Mouse (Mus musculus): ENCODE measurements around the gene Gm49776. TPM values are rescaled to one million over a fixed set of nuclear protein-coding genes. Genes with fewer than 3 reads are reported as not detected.
"Not testable (repeated sequence)": the region's sequence is repeated elsewhere in the genome, so short reads cannot be mapped to it uniquely, and the experiment has no call there.

Gm49776 gene
- 0.59 and 3.0 TPM in 2 replicates for polyA plus RNA-seq (2015; fragmentation: Nextera tagmentation; extraction: Ambion mirVana)

- Histone ChIP-seq H3K4me1 (no peaks in the 10 kb centered on the region), H3K9ac (no peak within 1 kb of the TSS), H3K9me3 (no peaks in the 10 kb centered on the region), H3K27ac (no peak within 1 kb of the TSS), H3K27me3 (no peaks in the 10 kb centered on the region), H3K36me3 (peaks cover 94% of the 10 kb centered on the region), H3K4me2 (no peak within 1 kb of the TSS), H3K4me3 (no peak within 1 kb of the TSS)
- ATAC-seq (ENCODE audit: insufficient number of reproducible peaks, insufficient read depth, low FRiP score, low TSS enrichment, low read depth): no peak
- 97% methylated on average over 2 of the region's 2 CpGs for WGBS
Measured at GRCm38 (mm10) chr16:18258221-18258620, at the start of gene Gm49776. Gm49776 (minus strand) TSS chr16:18258321.

- H3K27ac ChIP-seq: peak overlapping the region; percentile 91
Measured at GRCm38 (mm10) chr16:18289614-18290013, 31.5 kb upstream of the Gm49776 start.

GRCm38 (mm10) chr16:18289067-18289588 lies 31.0 kb upstream of the Gm49776 start, which contains the start of gene Dgcr8:
Dgcr8 (minus strand) TSS chr16:18289246.
- Histone ChIP-seq H3K9ac (peak within 1 kb of the TSS; percentile 95), H3K27ac (peak within 1 kb of the TSS; percentile 91), H3K4me1 (peaks cover 29% of the 10 kb centered on the region), H3K4me3 (peak within 1 kb of the TSS; percentile 93), H3K27me3 (no peaks in the 10 kb centered on the region), H3K36me3 (peaks cover 25% of the 10 kb centered on the region), H3K9me3 (no peaks in the 10 kb centered on the region), H3K4me2 (peak within 1 kb of the TSS; percentile 95)
- peak; percentile 100 for ATAC-seq (ENCODE audit: insufficient number of reproducible peaks, insufficient read depth, low FRiP score, low TSS enrichment, low read depth)
- WGBS: under 1% methylated on average over 63 of the region's 71 CpGs

More at GRCm38 (mm10) chr16:18289614-18290013, 31.5 kb upstream of the Gm49776 start:
- not testable (repeated sequence) for H3K27me3 ChIP-seq; ATAC-seq (ENCODE audit: insufficient number of reproducible peaks, insufficient read depth, low FRiP score, low TSS enrichment, low read depth); H3K9me3 ChIP-seq
- Histone ChIP-seq H3K9ac (peak overlapping the region; percentile 95), H3K4me1 (peaks cover 29% of the 10 kb centered on the region), H3K4me3 (peak overlapping the region; percentile 93), H3K4me2 (peak overlapping the region; percentile 53), H3K36me3 (peaks cover 21% of the 10 kb centered on the region)
- WGBS: 4% methylated on average over 10 of the region's 10 CpGs

- peak overlapping the region; percentile 95 for H3K4me2 ChIP-seq
- H3K9ac ChIP-seq: peak overlapping the region; percentile 95
- peak overlapping the region; percentile 91 for H3K27ac ChIP-seq
- WGBS: under 1% methylated on average over 17 of the region's 31 CpGs
- peak; percentile 77 for ATAC-seq (ENCODE audit: insufficient number of reproducible peaks, insufficient read depth, low FRiP score, low TSS enrichment, low read depth)
- peaks cover 30% of the 10 kb centered on the region for H3K36me3 ChIP-seq
- H3K4me3 ChIP-seq: peak overlapping the region; percentile 93
- H3K27me3 ChIP-seq: no peaks in the 10 kb centered on the region
- no peaks in the 10 kb centered on the region for H3K9me3 ChIP-seq
- H3K4me1 ChIP-seq: peaks cover 29% of the 10 kb centered on the region
Measured at GRCm38 (mm10) chr16:18288581-18289061, 30.5 kb upstream of the Gm49776 start.

GRCm38 (mm10) chr16:18288166-18288565 lies 30.0 kb upstream of the Gm49776 start:
- H3K27me3 ChIP-seq: no peaks in the 10 kb centered on the region
- no peak for ATAC-seq (ENCODE audit: insufficient number of reproducible peaks, insufficient read depth, low FRiP score, low TSS enrichment, low read depth)
- 1% methylated on average over 4 of the region's 4 CpGs for WGBS
- H3K9ac ChIP-seq: peak overlapping the region; percentile 95
- peak overlapping the region; percentile 93 for H3K4me3 ChIP-seq
- peak overlapping the region; percentile 91; the same call in 1 of the 2 replicates for H3K27ac ChIP-seq
- H3K9me3 ChIP-seq: no peaks in the 10 kb centered on the region
- H3K36me3 ChIP-seq: peaks cover 34% of the 10 kb centered on the region
- peaks cover 29% of the 10 kb centered on the region for H3K4me1 ChIP-seq
- H3K4me2 ChIP-seq: peak overlapping the region; percentile 95

- Histone ChIP-seq H3K36me3 (peaks cover 91% of the 10 kb centered on the region), H3K4me2 (no peak overlapping the region), H3K27me3 (no peaks in the 10 kb centered on the region), H3K4me1 (no peaks in the 10 kb centered on the region), H3K9me3 (no peaks in the 10 kb centered on the region), H3K9ac (no peak overlapping the region), H3K27ac (no peak overlapping the region), H3K4me3 (no peak overlapping the region)
- no peak for ATAC-seq (ENCODE audit: insufficient number of reproducible peaks, insufficient read depth, low FRiP score, low TSS enrichment, low read depth)
- 70% methylated on average over 2 of the region's 2 CpGs for WGBS
Measured at GRCm38 (mm10) chr16:18275166-18275565, 17.0 kb upstream of the Gm49776 start.

GRCm38 (mm10) chr16:18268182-18268581 lies 10.1 kb upstream of the Gm49776 start:
- WGBS: 89% methylated on average over 5 of the region's 5 CpGs
- Histone ChIP-seq H3K9ac (no peak overlapping the region), H3K27me3 (no peaks in the 10 kb centered on the region), H3K4me2 (no peak overlapping the region), H3K9me3 (no peaks in the 10 kb centered on the region), H3K4me3 (no peak overlapping the region), H3K4me1 (no peaks in the 10 kb centered on the region), H3K27ac (no peak overlapping the region), H3K36me3 (peaks cover 90% of the 10 kb centered on the region)
- no peak for ATAC-seq (ENCODE audit: insufficient number of reproducible peaks, insufficient read depth, low FRiP score, low TSS enrichment, low read depth)

GRCm38 (mm10) chr16:18265024-18265423 lies 6.9 kb upstream of the Gm49776 start:
- Histone ChIP-seq H3K4me1 (no peaks in the 10 kb centered on the region), H3K9me3 (no peaks in the 10 kb centered on the region), H3K4me2 (no peak overlapping the region), H3K4me3 (no peak overlapping the region), H3K27me3 (no peaks in the 10 kb centered on the region), H3K9ac (no peak overlapping the region), H3K36me3 (peaks cover 90% of the 10 kb centered on the region), H3K27ac (no peak overlapping the region)
- ATAC-seq (ENCODE audit: insufficient number of reproducible peaks, insufficient read depth, low FRiP score, low TSS enrichment, low read depth): no peak
- 89% methylated on average over 2 of the region's 2 CpGs for WGBS

- H3K27ac ChIP-seq: no peak overlapping the region
- H3K9me3 ChIP-seq: no peaks in the 10 kb centered on the region
- ATAC-seq (ENCODE audit: insufficient number of reproducible peaks, insufficient read depth, low FRiP score, low TSS enrichment, low read depth): no peak
- H3K4me2 ChIP-seq: no peak overlapping the region
- WGBS: 89% methylated on average over 1 of the region's 1 CpGs
- H3K4me3 ChIP-seq: no peak overlapping the region
- H3K4me1 ChIP-seq: peaks cover 24% of the 10 kb centered on the region
- no peak overlapping the region for H3K9ac ChIP-seq
- peaks cover 78% of the 10 kb centered on the region for H3K36me3 ChIP-seq
- no peaks in the 10 kb centered on the region for H3K27me3 ChIP-seq
Measured at GRCm38 (mm10) chr16:18253866-18254265, 4.3 kb downstream of the Gm49776 start.

- no peak overlapping the region for H3K27ac ChIP-seq
- peaks cover 69% of the 10 kb centered on the region for H3K36me3 ChIP-seq
- peaks cover 24% of the 10 kb centered on the region for H3K4me1 ChIP-seq
- H3K4me3 ChIP-seq: no peak overlapping the region
- no peak overlapping the region for H3K4me2 ChIP-seq
- WGBS: 84% methylated on average over 6 of the region's 6 CpGs
- H3K9me3 ChIP-seq: no peaks in the 10 kb centered on the region
- no peak overlapping the region for H3K9ac ChIP-seq
- ATAC-seq (ENCODE audit: insufficient number of reproducible peaks, insufficient read depth, low FRiP score, low TSS enrichment, low read depth): no peak
- H3K27me3 ChIP-seq: no peaks in the 10 kb centered on the region
Measured at GRCm38 (mm10) chr16:18252736-18253135, 5.4 kb downstream of the Gm49776 start.

GRCm38 (mm10) chr16:18250828-18251790 lies 7.0 kb downstream of the Gm49776 start:
- H3K9ac ChIP-seq: peak overlapping the region; percentile 95
- H3K27me3 ChIP-seq: no peaks in the 10 kb centered on the region
- 74% methylated on average over 10 of the region's 10 CpGs for WGBS
- peaks cover 39% of the 10 kb centered on the region for H3K4me1 ChIP-seq
- H3K9me3 ChIP-seq: no peaks in the 10 kb centered on the region
- peaks cover 63% of the 10 kb centered on the region for H3K36me3 ChIP-seq
- H3K27ac ChIP-seq: no peak overlapping the region
- peak overlapping the region; percentile 15 for H3K4me3 ChIP-seq
- peak overlapping the region; percentile 96 for H3K4me2 ChIP-seq
- no peak for ATAC-seq (ENCODE audit: insufficient number of reproducible peaks, insufficient read depth, low FRiP score, low TSS enrichment, low read depth)
